Mouse (Mus musculus) gastrocnemius, postnatal 14 days (tissue): ENCODE results near the gene Sh3bgrl2. TPM values are rescaled to one million over a fixed set of nuclear protein-coding genes. Genes with fewer than 3 reads are reported as not detected.
"Not testable (repeated sequence)": the region's sequence is repeated elsewhere in the genome, so short reads cannot be mapped to it uniquely, and the experiment has no call there.

Source experiments
- DNase-seq: peaks from one replicate; pipeline ENCODE4 v3.0.0; 2021; ENCODE audit warnings: mixed read lengths
- intact Hi-C: fragments of 180-260 bp; cut with DNase I; formaldehyde crosslinking; loops from one replicate; pipeline ENCODE4 v1.15.1; 2025; ENCODE audit warnings: low total_unique reads
- long read RNA-seq, 2 experiments: library from polyadenylated mRNA; stranded (forward); transcript quantifications; one replicate each; pipeline ENCODE4 v2.0.0; 2021
- total RNA-seq, 2 experiments: library from RNA; stranded (reverse); gene quantifications; 2 replicates each; pipeline ENCODE4 v1.2.3; 2021

Gene Sh3bgrl2
- 1 to 10 TPM; 1.4 TPM for total RNA-seq
- long read RNA-seq, experiment 1, full-length matches to known transcripts = 3 of 3 reads
- long read RNA-seq, experiment 1, partial matches to known transcripts = 0 of 3 reads
- long read RNA-seq, experiment 1, other reads (novel, unspliced or antisense) = 0 of 3 reads
- long read RNA-seq, experiment 2, full-length matches to known transcripts = 1 of 1 reads
- long read RNA-seq, experiment 2, partial matches to known transcripts = 0 of 1 reads
- long read RNA-seq, experiment 2, other reads (novel, unspliced or antisense) = 0 of 1 reads

- intact Hi-C loops = loop anchor here (10.0 kb wide), 1 partner anchor 103 kb away; the partner anchor contains the start of gene Lca5
- peak; percentile 78 for DNase-seq
These were observed at the start of gene Sh3bgrl2 for GRCm38 (mm10) chr9:83547830-83548689. Sh3bgrl2 (plus strand) TSS chr9:83548327.

GRCm38 (mm10) chr9:83519081-83519480 lies 29.0 kb upstream of the Sh3bgrl2 start:
- DNase-seq, intact Hi-C loops: not testable (repeated sequence)

DNA sequence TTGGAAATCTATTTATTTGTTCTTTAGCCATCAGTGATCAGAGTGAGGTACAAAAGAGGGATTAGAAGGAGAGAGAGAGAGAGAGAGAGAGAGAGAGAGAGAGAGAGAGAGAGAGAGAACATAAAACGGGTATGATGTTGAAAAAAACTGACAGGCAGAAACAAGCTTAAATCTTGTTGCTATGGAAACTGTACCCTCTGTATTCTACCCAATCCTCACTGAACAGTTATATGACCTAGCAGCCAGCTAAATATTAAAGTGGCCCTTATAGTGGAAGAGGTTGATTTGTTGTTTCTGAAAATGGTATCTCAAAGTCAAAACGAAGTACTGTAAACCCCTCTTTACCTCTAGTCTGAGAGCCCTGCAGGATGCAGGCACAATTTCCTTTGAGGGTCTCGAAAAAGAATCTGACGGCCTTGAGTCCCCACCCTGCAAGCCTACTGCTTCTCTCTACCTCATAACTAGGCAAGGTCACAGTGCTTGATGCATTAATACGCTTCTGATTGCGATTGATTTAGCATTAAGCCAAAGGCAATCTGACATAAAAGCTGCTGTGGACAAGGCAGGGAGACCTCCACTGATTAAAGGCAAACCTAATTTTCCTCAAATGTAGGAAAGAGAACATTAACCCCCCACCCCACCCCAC lies 28.5 kb upstream of the Sh3bgrl2 start:
- intact Hi-C loops = no loop called here
- no peak for DNase-seq

- DNase-seq = no peak
- intact Hi-C loops = no loop called here
These were observed 20.6 kb upstream of the Sh3bgrl2 start for GRCm38 (mm10) chr9:83527341-83528060.

DNA sequence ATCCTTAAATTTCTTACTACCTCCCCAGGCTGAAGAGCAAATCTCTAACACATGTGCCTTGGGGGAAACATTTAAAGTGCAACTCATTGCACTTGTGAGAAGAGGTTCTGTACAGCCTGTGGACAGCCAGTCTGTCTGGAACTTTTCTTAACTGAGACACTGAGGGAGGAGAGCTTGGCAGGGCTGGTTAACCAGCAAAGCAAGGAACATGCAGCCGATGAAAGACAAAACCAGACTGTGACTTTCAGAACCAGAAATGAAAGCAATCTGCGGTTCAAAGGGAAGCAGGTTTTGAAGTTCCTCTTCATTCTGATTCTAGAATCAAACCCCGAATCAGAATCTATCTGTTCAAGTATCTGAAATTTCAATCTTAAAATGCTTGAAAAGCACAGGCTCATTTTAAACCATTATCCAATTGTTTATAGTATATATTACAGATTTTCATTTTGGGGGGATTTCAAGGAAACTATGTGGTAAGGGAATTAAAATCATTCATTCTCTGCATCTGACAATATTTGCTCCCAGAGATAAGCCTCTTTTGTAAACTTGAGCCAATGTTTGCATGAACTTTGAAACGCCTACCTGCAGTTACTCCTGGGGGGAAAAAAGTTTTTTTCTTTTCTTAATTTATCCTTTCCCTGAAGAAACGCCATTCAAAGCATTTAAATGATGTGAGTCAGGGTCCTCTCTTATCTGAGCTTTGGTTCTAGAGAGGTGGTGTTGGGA lies 14.9 kb upstream of the Sh3bgrl2 start:
- intact Hi-C loops = no loop called here
- no peak for DNase-seq

DNA sequence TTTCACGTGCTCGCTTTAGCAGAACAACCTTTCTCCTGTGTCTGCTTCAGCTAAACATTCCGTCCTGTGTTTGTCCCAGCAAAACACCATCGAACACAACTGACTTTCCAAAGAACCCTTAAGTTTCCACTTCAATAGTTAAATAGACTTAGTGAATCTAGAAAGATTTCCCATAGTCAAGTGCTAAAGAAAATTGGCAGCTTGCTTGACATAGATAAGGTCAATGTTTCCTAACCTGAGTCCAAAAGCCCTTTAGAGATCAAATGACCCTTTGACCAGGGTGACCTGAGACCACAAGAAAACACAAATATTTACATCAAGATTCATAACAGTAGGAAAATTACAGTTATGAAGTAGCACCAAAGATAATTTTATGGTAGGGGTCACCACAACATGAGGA lies 11.2 kb upstream of the Sh3bgrl2 start:
- intact Hi-C loops = no loop called here
- DNase-seq = no peak

- intact Hi-C loops = no loop called here
- no peak for DNase-seq
These were observed 10.6 kb upstream of the Sh3bgrl2 start for GRCm38 (mm10) chr9:83537510-83537909.

GRCm38 (mm10) chr9:83537921-83538536 lies 10.1 kb upstream of the Sh3bgrl2 start:
- intact Hi-C loops = no loop called here

GRCm38 (mm10) chr9:83539809-83540491 lies 8.2 kb upstream of the Sh3bgrl2 start:
- no peak for DNase-seq
- intact Hi-C loops = loop anchor here (10.0 kb wide), 1 partner anchor 95 kb away; the partner anchor contains the start of gene Lca5

More at GRCm38 (mm10) chr9:83537921-83538536, 10.1 kb upstream of the Sh3bgrl2 start:
- DNase-seq = no peak

DNA sequence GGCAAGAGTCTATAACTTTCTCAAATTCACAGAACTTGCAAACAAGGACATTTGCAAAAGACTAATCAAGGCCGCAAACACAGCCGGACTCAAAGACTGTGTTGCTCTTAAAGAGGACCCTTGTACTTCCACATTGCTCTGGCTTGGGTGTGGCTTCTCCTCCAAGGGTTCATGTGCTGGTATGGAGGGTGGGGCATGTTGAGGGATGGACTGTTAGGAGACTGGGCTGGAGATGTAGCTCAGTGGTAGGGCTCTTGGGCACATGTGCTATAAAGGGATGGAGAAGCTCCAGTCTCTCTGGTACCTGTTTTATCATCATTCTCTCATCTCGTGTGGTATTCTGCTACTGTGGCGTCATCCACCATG lies 7.7 kb upstream of the Sh3bgrl2 start:
- DNase-seq = no peak
- intact Hi-C loops = loop anchor here (10.0 kb wide), 1 partner anchor 96 kb away; the partner anchor contains the start of gene Lca5

DNA sequence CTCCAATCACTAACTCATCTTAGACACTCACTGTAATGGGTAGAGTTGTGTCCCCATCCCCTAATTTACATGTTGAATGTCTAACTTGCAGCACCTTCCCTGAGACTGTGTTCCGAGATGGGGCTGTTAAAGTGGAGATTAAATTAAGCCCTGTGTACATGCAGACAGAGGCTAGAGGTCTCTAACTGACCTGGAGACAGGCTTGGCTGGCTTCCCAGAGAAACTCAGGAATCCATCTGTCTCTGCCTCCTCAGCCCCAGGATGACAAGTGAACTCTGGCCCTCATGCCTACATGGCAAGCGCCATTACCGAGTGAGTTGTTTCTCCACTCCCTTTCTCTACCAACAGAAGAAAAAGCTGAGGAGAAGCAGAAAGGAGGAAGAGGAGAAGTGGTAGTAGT lies 7.2 kb upstream of the Sh3bgrl2 start:
- no peak for DNase-seq
- intact Hi-C loops = loop anchor here (10.0 kb wide), 1 partner anchor 96 kb away; the partner anchor contains the start of gene Lca5

- intact Hi-C loops = loop anchor here (10.0 kb wide), 1 partner anchor 100 kb away; the partner anchor contains the start of gene Lca5
- DNase-seq = no peak
These were observed 2.9 kb upstream of the Sh3bgrl2 start for GRCm38 (mm10) chr9:83545240-83545639.

- intact Hi-C loops = loop anchor here (10.0 kb wide), 1 partner anchor 102 kb away; the partner anchor contains the start of gene Lca5
- DNase-seq = no peak
These were observed 1.8 kb upstream of the Sh3bgrl2 start for GRCm38 (mm10) chr9:83546316-83546715.

DNA sequence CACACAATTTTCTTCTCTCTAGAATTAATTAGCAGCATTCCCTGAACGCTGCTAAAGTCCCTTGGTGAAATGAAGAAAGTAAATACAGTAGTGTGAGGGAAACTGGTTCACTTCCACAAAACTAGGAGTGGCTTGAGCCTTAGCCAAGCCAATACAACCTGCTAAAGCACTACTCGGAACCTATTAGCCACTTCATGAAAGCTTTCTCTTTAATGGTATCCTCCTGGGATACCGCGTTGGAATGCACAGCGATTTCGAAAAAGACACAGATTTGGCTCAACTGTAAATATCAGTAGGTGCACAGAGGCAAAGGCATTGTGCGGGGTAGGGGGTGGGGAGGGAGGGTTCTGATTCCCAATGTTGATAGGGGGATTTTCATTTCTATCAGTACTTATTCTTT lies 898 bp upstream of the Sh3bgrl2 start:
- no peak for DNase-seq
- intact Hi-C loops = loop anchor here (10.0 kb wide), 1 partner anchor 102 kb away; the partner anchor contains the start of gene Lca5

DNA sequence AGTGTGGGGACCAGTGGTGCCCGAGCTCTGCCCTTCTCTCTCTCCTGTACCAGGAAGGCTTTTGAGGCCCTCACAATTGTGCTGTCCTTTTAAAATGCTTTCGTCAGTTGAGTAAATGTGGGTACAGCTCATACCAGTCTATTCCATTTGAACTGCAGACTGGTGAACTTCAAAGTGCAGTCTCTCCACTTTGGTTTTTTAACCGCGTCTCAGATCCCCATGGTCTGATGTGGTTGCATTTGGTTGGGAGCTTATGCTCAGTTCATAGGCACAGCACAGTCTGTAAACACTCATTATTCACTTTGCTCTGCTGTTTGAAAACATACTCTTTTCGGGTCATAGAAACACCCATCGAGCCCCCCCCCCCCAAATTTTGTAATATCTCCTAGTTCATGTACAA lies 1.7 kb downstream of the Sh3bgrl2 start:
- intact Hi-C loops = loop anchor here (10.0 kb wide), 1 partner anchor 105 kb away; the partner anchor contains the start of gene Lca5
- no peak for DNase-seq

- intact Hi-C loops = no loop called here
- DNase-seq = no peak
These were observed 3.0 kb downstream of the Sh3bgrl2 start for GRCm38 (mm10) chr9:83551116-83551515.

DNA sequence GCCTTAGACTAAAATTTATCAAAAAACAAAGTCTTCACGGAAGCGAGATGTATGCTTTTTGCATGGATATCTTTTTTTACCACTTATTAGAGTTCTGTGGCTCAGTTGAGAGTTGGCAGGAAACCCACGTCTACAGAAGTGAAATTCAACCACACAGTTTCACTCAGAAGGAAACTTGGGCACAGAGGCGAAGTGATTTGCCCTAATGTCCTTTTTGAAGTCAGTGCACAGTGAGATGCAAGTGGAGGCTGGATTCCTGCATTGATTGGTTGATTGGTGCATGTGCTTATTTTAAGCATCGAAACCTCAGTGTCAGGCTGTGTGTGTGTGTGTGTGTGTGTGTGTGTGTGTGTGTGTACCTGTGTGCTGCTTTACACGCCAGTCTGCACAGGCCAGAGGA lies 3.5 kb downstream of the Sh3bgrl2 start:
- intact Hi-C loops = no loop called here
- DNase-seq = no peak

- DNase-seq = no peak
These were observed 7.5 kb downstream of the Sh3bgrl2 start for GRCm38 (mm10) chr9:83555580-83555979.

More at GRCm38 (mm10) chr9:83555580-83555979, 7.5 kb downstream of the Sh3bgrl2 start:
- intact Hi-C loops = no loop called here
